In genomic region chr1:140333702-140334101, GRCm38 (mm10) we compare ENCODE assay signal across 29 mouse cellular contexts.
DNase-seq lines count a peak whose midpoint lies in the region; ATAC-seq and TF ChIP-seq lines count a peak whose summit lies in the region.
"Had no signal": no experiment of that assay in that cellular context is flagged by ENCODE, and none has a peak within 500 bp of the region (broad histone marks: within the 10 kb centered on the region; RNA-seq: fewer than 3 reads in every experiment).

No protein-coding gene starts in this region.

- 80% methylated on average over 3 of the region's 3 CpGs for WGBS in heart, embryonic 10.5 days
- whole genome bisulfite sequencing in neural tube, embryonic 11.5 days = 72% methylated on average over 3 of the region's 3 CpGs
- WGBS in neural tube, embryonic 15.5 days = 62% methylated on average over 3 of the region's 3 CpGs

- no peak overlapping the region for H3K9ac ChIP-seq in neural tube, embryonic 11.5 days (ENCODE audit: low read length)
- H3K9ac ChIP-seq in neural tube, embryonic 15.5 days (replicated peaks) = no peak overlapping the region
- H3K9ac ChIP-seq: embryonic facial prominence, embryonic 13.5 days; embryonic facial prominence, embryonic 15.5 days; forebrain, embryonic 12.5 days had no signal

- H3K4me3 ChIP-seq in heart, embryonic 10.5 days = no peak overlapping the region
- no peak overlapping the region for H3K4me3 ChIP-seq in layer of hippocampus, adult 2 months
- H3K4me3 ChIP-seq in neural tube, embryonic 11.5 days (ENCODE audit: low read depth, low read length) = no peak overlapping the region
- no peak overlapping the region for H3K4me3 ChIP-seq in neural tube, embryonic 15.5 days (replicated peaks)
- H3K4me3 ChIP-seq: embryonic facial prominence, embryonic 13.5 days; embryonic facial prominence, embryonic 15.5 days; erythroblast, embryonic 14.5 days; forebrain, embryonic 10.5 days; forebrain, embryonic 12.5 days had no signal

- no peak for TF ChIP-seq CTCF in layer of hippocampus, adult 2 months (conservative IDR thresholded peaks at IDR 0.05)
- TF ChIP-seq CTCF in brain, embryonic 14.5 days (IDR thresholded peaks at IDR 0.05; ENCODE audit: borderline replicate concordance, extremely low read depth, insufficient read depth, insufficient read length) = no peak

- TF ChIP-seq POLR2A in brain, embryonic 14.5 days (IDR thresholded peaks at IDR 0.05; ENCODE audit: borderline replicate concordance, extremely low read depth, insufficient read depth, insufficient read length, poor library complexity, severe bottlenecking) = no peak

- no peaks in the 10 kb centered on the region for H3K36me3 ChIP-seq in heart, embryonic 10.5 days
- no peaks in the 10 kb centered on the region for H3K36me3 ChIP-seq in neural tube, embryonic 11.5 days (ENCODE audit: control insufficient read depth, insufficient read depth, low read length)
- no peaks in the 10 kb centered on the region for H3K36me3 ChIP-seq in neural tube, embryonic 15.5 days
- H3K36me3 ChIP-seq: embryonic facial prominence, embryonic 13.5 days; embryonic facial prominence, embryonic 15.5 days; forebrain, embryonic 10.5 days; forebrain, embryonic 12.5 days; G1E had no signal

- no peaks in the 10 kb centered on the region for H3K4me1 ChIP-seq in heart, embryonic 10.5 days
- no peaks in the 10 kb centered on the region for H3K4me1 ChIP-seq in neural tube, embryonic 11.5 days (ENCODE audit: control insufficient read depth, insufficient read depth, low read length)
- H3K4me1 ChIP-seq in neural tube, embryonic 15.5 days = no peaks in the 10 kb centered on the region
- H3K4me1 ChIP-seq: embryonic facial prominence, embryonic 13.5 days; embryonic facial prominence, embryonic 15.5 days; forebrain, embryonic 10.5 days; forebrain, embryonic 12.5 days had no signal

- peak; percentile 79 for DNase-seq in heart, adult 11 months
- no peak for DNase-seq in heart, embryonic 10.5 days (ENCODE audit: low spot score)
- DNase-seq in layer of hippocampus, adult 2 months (ENCODE audit: low spot score in 2 of 2) = no peak
- DNase-seq in layer of hippocampus, postnatal 36 days = no peak
- no peak for DNase-seq in neural tube, embryonic 11.5 days (ENCODE audit: low spot score)
- DNase-seq in brain, embryonic 14.5 days (ENCODE audit: low read depth) = peak; percentile 11
- DNase-seq: adrenal gland, adult 8-10 months; adrenal gland, postnatal 14 days; adrenal gland, postnatal 36 days; B cell, adult 2 months; cerebellum, adult 11 months; cerebellum, adult 18-20 months; cerebellum, adult 8-10 months; cerebellum, adult 9-11 months; cerebellum, postnatal 14 days; cerebellum, postnatal 36 days; embryo, embryonic 11 days had no signal

- H3K27ac ChIP-seq in heart, embryonic 10.5 days = no peak overlapping the region
- peak overlapping the region; percentile 65 for H3K27ac ChIP-seq in layer of hippocampus, adult 2 months
- no peak overlapping the region for H3K27ac ChIP-seq in neural tube, embryonic 11.5 days (ENCODE audit: low read depth, low read length)
- no peak overlapping the region for H3K27ac ChIP-seq in neural tube, embryonic 15.5 days (replicated peaks)
- H3K27ac ChIP-seq: embryonic facial prominence, embryonic 13.5 days; embryonic facial prominence, embryonic 15.5 days; forebrain, embryonic 10.5 days; forebrain, embryonic 12.5 days had no signal

- H3K27me3 ChIP-seq in heart, embryonic 10.5 days (ENCODE audit: insufficient read depth, poor library complexity, severe bottlenecking) = no peaks in the 10 kb centered on the region
- H3K27me3 ChIP-seq in neural tube, embryonic 11.5 days (ENCODE audit: control insufficient read depth, insufficient read depth, low read length) = no peaks in the 10 kb centered on the region
- H3K27me3 ChIP-seq in neural tube, embryonic 15.5 days (replicated peaks) = no peaks in the 10 kb centered on the region
- H3K27me3 ChIP-seq: CH12.LX; embryonic facial prominence, embryonic 13.5 days; embryonic facial prominence, embryonic 15.5 days; forebrain, embryonic 12.5 days had no signal

- 0 out of 2 replicates have a peak, but pooled peaks have one; percentile 23 for ATAC-seq in neural tube, embryonic 11.5 days (ENCODE audit: insufficient read depth, low FRiP score, low TSS enrichment)
- ATAC-seq in neural tube, embryonic 15.5 days (ENCODE audit: low FRiP score) = no peak
- ATAC-seq: activated CD4-positive, CD25-positive, alpha-beta regulatory T cell, adult 4 months; CD4-positive, CD25-positive, alpha-beta regulatory T cell, adult 4 months; forebrain, embryonic 14.5 days; Patski had no signal

- no peak overlapping the region for H3K4me2 ChIP-seq in neural tube, embryonic 11.5 days (ENCODE audit: low read depth)
- H3K4me2 ChIP-seq in neural tube, embryonic 15.5 days = no peak overlapping the region
- H3K4me2 ChIP-seq: embryonic facial prominence, embryonic 13.5 days; embryonic facial prominence, embryonic 15.5 days; forebrain, embryonic 12.5 days had no signal

- H3K9me3 ChIP-seq in heart, embryonic 10.5 days = no peaks in the 10 kb centered on the region
- no peaks in the 10 kb centered on the region for H3K9me3 ChIP-seq in neural tube, embryonic 11.5 days (ENCODE audit: control insufficient read depth, low read length)
- no peaks in the 10 kb centered on the region for H3K9me3 ChIP-seq in neural tube, embryonic 15.5 days (replicated peaks)
- H3K9me3 ChIP-seq: embryonic facial prominence, embryonic 13.5 days; embryonic facial prominence, embryonic 15.5 days; forebrain, embryonic 10.5 days; forebrain, embryonic 12.5 days; G1E had no signal

Comparison
In these comparisons a context has a peak if more than half of its experiments do, and no peak if none do; other contexts are left out.
1. DNase-seq: peak in heart, adult 11 months (single experiment) and brain, embryonic 14.5 days (single experiment); none in heart, embryonic 10.5 days (single experiment), layer of hippocampus, adult 2 months (0 of 2), layer of hippocampus, postnatal 36 days (0 of 2) and neural tube, embryonic 11.5 days (single experiment).